Mouse (Mus musculus): ENCODE measurements around the gene Slc25a43. TPM values are rescaled to one million over a fixed set of nuclear protein-coding genes. Genes with fewer than 3 reads are reported as not detected.
A peak's percentile ranks its signal among the peaks of the same experiment; 100 is the strongest.

Slc25a43 gene
- polyA plus RNA-seq, 1 experiment from 2014 or later: 0.99 TPM

- H3K4me1 ChIP-seq: peaks cover 14% of the 10 kb centered on the region
- peak; percentile 15 for DNase-seq (ENCODE audit: low spot score)
- H3K27ac ChIP-seq (replicated peaks): peak overlapping the region; percentile 82
- H3K36me3 ChIP-seq: no peaks in the 10 kb centered on the region
- 33% methylated on average over 8 of the region's 8 CpGs for WGBS
- no peaks in the 10 kb centered on the region for H3K9me3 ChIP-seq (replicated peaks)
- H3K27me3 ChIP-seq (ENCODE audit: low read depth, poor library complexity, severe bottlenecking): no peaks in the 10 kb centered on the region
- peak overlapping the region; percentile 42 for H3K4me3 ChIP-seq
Measured at GRCm38 (mm10) chrX:36816368-36816899, 73.0 kb downstream of the Slc25a43 start.

- WGBS: 12% methylated on average over 9 of the region's 10 CpGs
- no peaks in the 10 kb centered on the region for H3K9me3 ChIP-seq (replicated peaks)
- no peaks in the 10 kb centered on the region for H3K36me3 ChIP-seq
- H3K4me1 ChIP-seq: peaks cover 14% of the 10 kb centered on the region
- peak overlapping the region; percentile 42 for H3K4me3 ChIP-seq
- peak overlapping the region; percentile 82 for H3K27ac ChIP-seq (replicated peaks)
- H3K27me3 ChIP-seq (ENCODE audit: low read depth, poor library complexity, severe bottlenecking): no peaks in the 10 kb centered on the region
- peak; percentile 80 for DNase-seq (ENCODE audit: low spot score)
Measured at GRCm38 (mm10) chrX:36816953-36817441, 73.5 kb downstream of the Slc25a43 start.

GRCm38 (mm10) chrX:36819575-36819974, 76.1 kb downstream of the Slc25a43 start:
- H3K4me3 ChIP-seq: no peak overlapping the region
- no peak for DNase-seq (ENCODE audit: low spot score)
- peak overlapping the region; percentile 52 for H3K27ac ChIP-seq (replicated peaks)
- H3K27me3 ChIP-seq (ENCODE audit: low read depth, poor library complexity, severe bottlenecking): no peaks in the 10 kb centered on the region
- 84% methylated on average over 2 of the region's 4 CpGs for WGBS
- H3K36me3 ChIP-seq: no peaks in the 10 kb centered on the region
- H3K9me3 ChIP-seq (replicated peaks): no peaks in the 10 kb centered on the region
- peaks cover 14% of the 10 kb centered on the region for H3K4me1 ChIP-seq

DNA sequence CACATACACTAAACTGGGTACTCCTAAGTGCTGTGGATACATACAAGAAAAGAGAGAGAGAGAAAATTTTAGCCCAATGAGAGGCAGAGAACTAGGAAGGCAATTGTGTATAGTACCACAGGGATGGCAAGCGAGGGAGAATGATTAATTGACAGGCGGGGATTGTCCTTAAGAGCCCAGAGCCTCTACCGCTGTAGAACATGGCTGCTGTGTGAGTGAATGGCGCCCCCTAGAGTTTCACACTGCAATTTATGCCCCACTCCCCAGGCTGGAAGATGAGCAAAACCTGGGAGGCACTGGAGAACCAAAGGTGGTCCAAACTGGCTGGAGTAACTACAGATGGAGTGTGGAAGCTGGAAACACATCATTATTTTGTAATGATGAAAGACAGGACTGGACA, 76.7 kb downstream of the Slc25a43 start:
- Histone ChIP-seq H3K36me3 (no peaks in the 10 kb centered on the region), H3K27ac (replicated peaks) (no peak overlapping the region), H3K27me3 (ENCODE audit: low read depth, poor library complexity, severe bottlenecking) (no peaks in the 10 kb centered on the region), H3K9me3 (replicated peaks) (no peaks in the 10 kb centered on the region), H3K4me1 (peaks cover 14% of the 10 kb centered on the region), H3K4me3 (no peak overlapping the region)
- WGBS: 14% methylated on average over 4 of the region's 4 CpGs
- DNase-seq (ENCODE audit: low spot score): peak; percentile 57

DNA sequence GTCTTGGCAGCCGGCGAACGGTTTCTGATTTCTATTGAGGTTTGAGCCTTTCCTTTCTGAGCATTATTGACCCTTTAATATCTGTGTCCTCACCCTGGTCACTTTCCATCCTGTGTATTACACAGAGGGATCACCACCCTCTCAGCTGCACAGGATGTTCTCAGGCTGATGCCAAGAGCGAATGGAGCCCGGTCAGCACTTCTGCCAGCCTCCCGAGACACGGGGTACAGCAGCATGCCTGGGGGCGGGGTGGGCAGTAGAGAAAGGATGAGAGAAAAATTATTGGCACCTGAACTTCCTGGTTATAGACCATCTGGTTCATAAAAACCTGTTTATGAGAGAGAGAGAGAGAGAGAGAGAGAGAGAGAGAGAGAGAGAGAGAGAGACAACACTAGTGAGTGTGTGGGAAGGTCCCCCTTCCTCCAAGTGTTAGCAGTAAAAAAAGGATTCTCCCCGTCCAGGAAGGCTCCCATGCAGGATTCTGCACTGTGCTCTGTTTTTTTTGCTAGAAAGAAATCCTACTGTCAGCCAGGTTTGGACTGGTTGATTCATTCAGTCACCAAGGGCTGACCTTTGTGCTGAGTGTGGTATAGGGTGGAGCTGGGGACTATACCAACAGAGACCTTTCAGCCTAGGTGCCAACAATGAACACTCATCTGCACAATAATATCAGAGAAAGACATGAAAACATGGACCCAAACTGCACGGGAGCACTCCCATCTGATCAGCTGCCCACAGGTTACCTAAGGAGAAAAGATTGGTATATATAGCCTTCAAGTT, 80.7 kb downstream of the Slc25a43 start:
- 88% methylated on average over 10 of the region's 10 CpGs for WGBS
- no peak overlapping the region for H3K4me3 ChIP-seq
- no peaks in the 10 kb centered on the region for H3K4me1 ChIP-seq
- no peaks in the 10 kb centered on the region for H3K36me3 ChIP-seq
- no peak for DNase-seq (ENCODE audit: low spot score)
- no peaks in the 10 kb centered on the region for H3K27me3 ChIP-seq (ENCODE audit: low read depth, poor library complexity, severe bottlenecking)
- no peak overlapping the region for H3K27ac ChIP-seq (replicated peaks)
- no peaks in the 10 kb centered on the region; the same call in 1 of the 2 replicates for H3K9me3 ChIP-seq (replicated peaks)

GRCm38 (mm10) chrX:36825032-36825431, 81.6 kb downstream of the Slc25a43 start:
- WGBS: 60% methylated on average over 2 of the region's 2 CpGs
- no peaks in the 10 kb centered on the region for H3K36me3 ChIP-seq
- DNase-seq (ENCODE audit: low spot score): no peak
- H3K27me3 ChIP-seq (ENCODE audit: low read depth, poor library complexity, severe bottlenecking): no peaks in the 10 kb centered on the region
- no peak overlapping the region for H3K4me3 ChIP-seq
- no peaks in the 10 kb centered on the region for H3K4me1 ChIP-seq
- no peaks in the 10 kb centered on the region; the same call in 1 of the 2 replicates for H3K9me3 ChIP-seq (replicated peaks)
- no peak overlapping the region for H3K27ac ChIP-seq (replicated peaks)

Other genes starting within 250 kb of the Slc25a43 start
- gene Pgrmc1, start 145.5 kb upstream of the Slc25a43 start, polyA plus RNA-seq (2016; fragmentation: Nextera tagmentation; extraction: Ambion mirVana): 327 and 360 TPM in 2 replicates
- gene Akap17b, start 98.3 kb upstream of the Slc25a43 start, polyA plus RNA-seq (2016; fragmentation: Nextera tagmentation; extraction: Ambion mirVana): 3.4 and 4.1 TPM in 2 replicates
- 854 and 880 TPM in 2 replicates for gene Slc25a5, start 52.0 kb downstream of the Slc25a43 start, polyA plus RNA-seq (2016; fragmentation: Nextera tagmentation; extraction: Ambion mirVana)
- gene Ube2a, start 130.2 kb downstream of the Slc25a43 start, polyA plus RNA-seq (2016; fragmentation: Nextera tagmentation; extraction: Ambion mirVana): 131 TPM in 2 replicates
- 30.9 and 32.1 TPM in 2 replicates for gene C330007P06Rik, start 130.5 kb downstream of the Slc25a43 start, polyA plus RNA-seq (2016; fragmentation: Nextera tagmentation; extraction: Ambion mirVana)
- 2.8 and 4.3 TPM in 2 replicates for gene Nkrf, start 159.2 kb downstream of the Slc25a43 start, polyA plus RNA-seq (2016; fragmentation: Nextera tagmentation; extraction: Ambion mirVana)
- 32.3 and 39.8 TPM in 2 replicates for gene Sept6, start 248.1 kb downstream of the Slc25a43 start, polyA plus RNA-seq (2016; fragmentation: Nextera tagmentation; extraction: Ambion mirVana)